Mouse (Mus musculus) heart, postnatal 0 days (tissue): ENCODE results near the gene Olig3.

Experiments used
- CTCF ChIP-seq: IDR thresholded peaks from 2 replicates; pipeline ENCODE4 v1.5.1; 2016; ENCODE audit warnings: antibody characterized with exemption, control low read depth, low read depth
- EP300 ChIP-seq: IDR thresholded peaks from 2 replicates; pipeline ENCODE4 v1.6.1; 2016; ENCODE audit warnings: antibody characterized with exemption, low read depth

DNA sequence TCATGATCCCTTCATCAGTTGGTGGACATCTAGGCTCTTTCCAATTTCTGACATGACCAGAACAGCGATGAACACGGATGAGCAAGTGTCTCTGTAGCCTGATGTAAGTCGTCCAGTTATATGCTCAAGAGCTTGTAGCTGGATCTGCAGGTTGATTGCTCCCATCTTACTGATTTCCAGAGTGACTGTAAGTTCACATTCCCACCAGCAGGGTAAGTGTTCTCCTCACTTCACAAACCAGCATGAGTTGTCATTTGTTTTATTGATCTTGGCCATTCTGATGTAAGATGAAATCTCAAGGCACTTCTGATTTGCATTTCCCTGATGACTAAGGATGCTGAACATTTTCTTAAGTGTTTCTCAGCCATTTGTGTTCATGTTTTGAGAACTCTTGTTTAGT lies 27.8 kb downstream of the Olig3 start:
- TF ChIP-seq CTCF: no peak
- TF ChIP-seq EP300: no peak
